Mouse (Mus musculus) erythroblast, embryonic 14.5 days (primary cell): ENCODE results near the gene Nr2f2. TPM values are rescaled to one million over a fixed set of nuclear protein-coding genes. Genes with fewer than 3 reads are reported as not detected.

Experiments
- H3K27me3 ChIP-seq: 2 replicates; pipeline ENCODE4 v1.6.1; 2012; ENCODE audit warnings: inconsistent platforms; ENCODE audit not compliant: control insufficient read depth
- H3K36me3 ChIP-seq: 2 replicates; pipeline ENCODE4 v1.6.1; 2012; ENCODE audit warnings: mild to moderate bottlenecking, inconsistent platforms; ENCODE audit not compliant: control insufficient read depth
- H3K4me1 ChIP-seq: 2 replicates; pipeline ENCODE4 v1.6.1; 2012; ENCODE audit warnings: inconsistent platforms; ENCODE audit not compliant: control insufficient read depth
- H3K4me3 ChIP-seq: replicated peaks from 2 replicates; pipeline ENCODE3; 2012; ENCODE audit warnings: moderate library complexity, mild to moderate bottlenecking, inconsistent platforms
- H3K9me3 ChIP-seq: 2 replicates; pipeline ENCODE4 v1.6.1; 2012; ENCODE audit warnings: low read length, inconsistent platforms, mixed read lengths; ENCODE audit not compliant: control insufficient read depth
- GATA1 ChIP-seq: IDR thresholded peaks from 2 replicates; pipeline ENCODE4 v1.6.1; 2012; ENCODE audit warnings: low read length, inconsistent platforms, mixed read lengths
- TAL1 ChIP-seq: IDR thresholded peaks from 3 replicates; pipeline ENCODE4 v1.6.1; 2012; ENCODE audit warnings: low read length, inconsistent platforms, mixed read lengths
- polyA plus RNA-seq: library from polyadenylated mRNA; stranded (reverse); fragments of >175 nt; gene quantifications from 2 replicates; pipeline ENCODE4 v1.2.3, GENCODE M21; 2012

Nr2f2 gene
- polyA plus RNA-seq, 1 experiment = not detected

- H3K4me1 ChIP-seq = no peaks in the 10 kb centered on the region
- H3K9me3 ChIP-seq = no peaks in the 10 kb centered on the region
- H3K4me3 ChIP-seq = no peak overlapping the region
- TF ChIP-seq TAL1 (no peak), GATA1 (no peak)
- H3K27me3 ChIP-seq = peaks cover 78% of the 10 kb centered on the region
- no peaks in the 10 kb centered on the region for H3K36me3 ChIP-seq
Observed at GRCm38 (mm10) chr7:70348977-70349615, 17.4 kb downstream of the Nr2f2 start.

- Histone ChIP-seq H3K4me3 (no peak overlapping the region), H3K27me3 (peaks cover 85% of the 10 kb centered on the region), H3K36me3 (no peaks in the 10 kb centered on the region), H3K9me3 (no peaks in the 10 kb centered on the region), H3K4me1 (no peaks in the 10 kb centered on the region)
- no peak for TF ChIP-seq GATA1
- TF ChIP-seq TAL1 = no peak
Observed at GRCm38 (mm10) chr7:70348064-70348976, 18.2 kb downstream of the Nr2f2 start.

- Histone ChIP-seq H3K27me3 (peaks cover 90% of the 10 kb centered on the region), H3K4me1 (no peaks in the 10 kb centered on the region), H3K9me3 (no peaks in the 10 kb centered on the region), H3K36me3 (no peaks in the 10 kb centered on the region), H3K4me3 (no peak overlapping the region)
- TF ChIP-seq GATA1 = no peak
- no peak for TF ChIP-seq TAL1
Observed at GRCm38 (mm10) chr7:70347618-70347958, 18.9 kb downstream of the Nr2f2 start.

GRCm38 (mm10) chr7:70346951-70347617, 19.5 kb downstream of the Nr2f2 start:
- Histone ChIP-seq H3K27me3 (peaks cover 89% of the 10 kb centered on the region), H3K4me3 (no peak overlapping the region), H3K9me3 (no peaks in the 10 kb centered on the region), H3K4me1 (no peaks in the 10 kb centered on the region), H3K36me3 (no peaks in the 10 kb centered on the region)
- no peak for TF ChIP-seq TAL1
- TF ChIP-seq GATA1 = no peak

GRCm38 (mm10) chr7:70346010-70346536, 20.5 kb downstream of the Nr2f2 start:
- Histone ChIP-seq H3K4me1 (no peaks in the 10 kb centered on the region), H3K4me3 (no peak overlapping the region), H3K36me3 (no peaks in the 10 kb centered on the region), H3K9me3 (no peaks in the 10 kb centered on the region), H3K27me3 (peaks cover 82% of the 10 kb centered on the region)
- TF ChIP-seq GATA1 = no peak
- TF ChIP-seq TAL1 = no peak

- H3K36me3 ChIP-seq = no peaks in the 10 kb centered on the region
- no peaks in the 10 kb centered on the region for H3K9me3 ChIP-seq
- H3K4me3 ChIP-seq = no peak overlapping the region
- H3K27me3 ChIP-seq = peaks cover 69% of the 10 kb centered on the region
- no peaks in the 10 kb centered on the region for H3K4me1 ChIP-seq
- TF ChIP-seq GATA1 (no peak), TAL1 (no peak)
Observed at GRCm38 (mm10) chr7:70343426-70343825, 23.1 kb downstream of the Nr2f2 start.

GRCm38 (mm10) chr7:70342771-70343170, 23.8 kb downstream of the Nr2f2 start:
- Histone ChIP-seq H3K27me3 (peaks cover 69% of the 10 kb centered on the region), H3K36me3 (no peaks in the 10 kb centered on the region), H3K4me3 (no peak overlapping the region), H3K4me1 (no peaks in the 10 kb centered on the region), H3K9me3 (no peaks in the 10 kb centered on the region)
- TF ChIP-seq TAL1 (no peak), GATA1 (no peak)

DNA sequence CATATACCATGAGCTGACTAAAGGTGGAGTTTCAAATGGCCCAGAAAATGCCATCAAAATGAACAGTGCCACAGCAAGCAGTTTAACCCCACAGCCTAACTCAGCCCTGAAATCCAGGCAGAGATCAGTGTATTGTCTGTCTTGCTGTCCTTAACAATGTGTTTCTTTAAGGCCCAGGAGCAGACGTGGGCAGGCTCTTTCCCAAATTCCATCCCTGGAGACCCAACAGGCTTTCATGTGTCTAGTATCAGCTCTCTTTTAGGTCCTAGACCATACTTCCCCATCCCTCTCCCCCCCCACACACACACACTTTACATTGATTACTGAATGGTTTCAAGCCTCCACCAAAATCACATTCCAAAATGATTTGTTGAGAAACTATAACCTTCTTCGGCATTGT, 24.5 kb downstream of the Nr2f2 start:
- TF ChIP-seq TAL1 (no peak), GATA1 (no peak)

DNA sequence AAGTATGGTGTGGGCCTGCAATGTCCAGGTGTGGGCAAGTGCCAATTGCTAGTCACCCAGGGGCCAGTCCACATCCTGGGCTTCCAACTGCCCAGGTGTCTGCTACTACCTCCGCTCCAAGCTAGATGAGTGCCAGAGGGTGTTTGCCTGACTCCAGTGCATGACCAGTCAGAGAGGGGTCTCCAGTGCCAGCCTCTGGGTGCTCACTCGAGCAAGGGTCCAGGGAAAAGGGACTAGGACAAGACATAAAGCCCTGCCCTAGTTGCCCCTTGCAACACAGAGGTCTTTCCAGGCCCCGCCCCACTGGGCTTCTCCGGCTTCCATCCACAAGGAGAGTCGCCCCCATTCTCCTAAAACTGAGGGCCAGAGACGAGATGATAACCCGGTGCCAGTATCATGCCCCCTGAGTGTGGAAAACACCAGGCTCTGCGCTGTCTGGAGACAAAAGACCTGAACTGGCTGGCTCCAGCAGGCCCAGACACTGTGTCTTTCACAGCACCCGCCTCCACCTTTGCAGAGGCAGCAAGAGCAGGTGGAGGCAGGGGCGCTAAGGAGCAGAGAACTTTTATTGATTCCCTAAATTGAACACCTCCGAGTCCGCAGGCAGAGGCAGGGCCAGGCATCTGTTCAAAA, 26.4 kb downstream of the Nr2f2 start:
- Histone ChIP-seq H3K27me3 (peaks cover 69% of the 10 kb centered on the region), H3K4me3 (no peak overlapping the region), H3K4me1 (no peaks in the 10 kb centered on the region), H3K36me3 (no peaks in the 10 kb centered on the region), H3K9me3 (no peaks in the 10 kb centered on the region)
- TF ChIP-seq GATA1 (no peak), TAL1 (no peak)

More for the DNA sequence above, 24.5 kb downstream of the Nr2f2 start:
- Histone ChIP-seq H3K9me3 (no peaks in the 10 kb centered on the region), H3K36me3 (no peaks in the 10 kb centered on the region), H3K4me3 (no peak overlapping the region), H3K27me3 (peaks cover 69% of the 10 kb centered on the region), H3K4me1 (no peaks in the 10 kb centered on the region)
